Mouse (Mus musculus): ENCODE data around the gene Hist1h2ag.

The Hist1h2ag gene

DNA sequence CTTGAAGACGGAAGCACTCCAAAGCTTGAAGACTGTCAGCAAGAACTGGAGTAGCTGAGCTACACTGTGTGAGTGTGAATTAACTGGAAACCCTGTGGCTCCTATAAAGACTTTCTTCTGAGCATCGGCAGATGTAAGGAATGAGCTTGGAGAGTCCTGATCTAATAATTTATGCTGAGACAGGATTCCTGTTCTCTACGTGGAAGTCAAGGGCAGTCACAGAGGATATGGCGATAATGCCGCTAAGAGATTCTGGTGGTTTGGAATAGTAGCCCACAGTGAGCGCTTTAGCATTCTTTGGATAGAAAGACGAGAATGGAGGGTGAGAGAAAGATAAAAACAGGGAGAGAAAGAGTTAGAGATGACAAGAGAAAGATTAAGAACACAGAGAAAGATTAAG is 34.9 kb downstream of the Hist1h2ag start:
- DNase-seq: no peak

DNA sequence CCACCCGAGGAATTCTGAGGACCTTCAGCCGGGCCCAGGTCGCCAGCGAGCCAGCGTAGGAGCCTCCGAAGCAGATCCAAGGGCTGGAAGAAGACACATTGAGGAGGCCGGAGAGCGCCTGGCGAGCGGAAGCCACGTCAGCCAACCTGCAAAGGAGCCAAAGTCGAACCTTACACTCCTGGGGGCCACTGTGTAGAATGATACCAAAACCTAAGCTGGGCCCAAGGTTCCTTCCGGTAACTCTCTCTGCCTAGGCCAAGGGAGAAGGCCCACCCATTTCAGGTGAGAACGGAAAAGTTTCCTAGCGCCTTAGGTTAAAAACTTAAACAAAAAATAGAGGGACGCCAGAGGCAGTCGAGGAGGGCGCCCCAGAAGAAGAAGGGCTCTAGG is 35.6 kb downstream of the Hist1h2ag start:
- no peak for DNase-seq

DNA sequence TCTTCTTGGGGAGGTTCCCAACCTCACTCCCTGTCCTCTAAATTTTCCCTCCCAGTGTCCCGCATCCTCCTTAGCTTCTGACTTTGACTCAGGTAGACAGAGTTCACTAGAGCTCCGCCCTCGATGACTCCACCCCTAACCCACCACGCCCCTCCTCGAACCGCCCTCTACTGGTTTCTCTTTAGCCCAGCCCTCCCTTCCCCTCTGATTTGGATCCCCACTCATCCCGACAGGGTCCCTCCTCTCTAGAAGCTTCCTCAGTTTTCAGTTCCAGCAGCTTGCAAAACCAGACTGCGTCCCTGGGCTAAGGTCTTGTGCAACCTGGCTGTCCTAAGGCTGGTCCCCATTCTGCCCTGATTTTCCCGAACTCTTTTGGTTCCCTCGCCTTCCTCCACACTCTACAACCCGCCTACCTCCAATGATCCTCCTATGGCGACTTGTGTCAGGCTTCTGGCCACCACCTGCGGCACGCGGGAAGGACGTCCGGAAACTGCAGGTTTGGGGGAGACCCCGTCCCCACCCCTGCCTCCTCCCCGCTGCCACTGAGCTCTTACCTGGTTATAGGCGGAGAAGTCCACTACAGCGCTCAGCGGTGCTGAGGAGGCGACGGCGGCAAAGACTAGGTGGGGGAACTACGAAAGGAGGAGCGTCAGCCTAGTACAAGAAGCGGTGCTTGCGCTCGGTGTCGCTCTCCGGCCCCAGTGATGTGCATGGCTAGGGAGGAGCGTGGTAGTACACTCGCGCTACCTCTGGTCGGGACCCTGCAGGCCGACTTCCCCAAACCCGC is 36.2 kb downstream of the Hist1h2ag start:
- no peak for DNase-seq

GRCm38 (mm10) chr13:22005605-22006333 is 37.0 kb downstream of the Hist1h2ag start:
- DNase-seq: peak in 1 of 2 experiments; percentile 38

DNA sequence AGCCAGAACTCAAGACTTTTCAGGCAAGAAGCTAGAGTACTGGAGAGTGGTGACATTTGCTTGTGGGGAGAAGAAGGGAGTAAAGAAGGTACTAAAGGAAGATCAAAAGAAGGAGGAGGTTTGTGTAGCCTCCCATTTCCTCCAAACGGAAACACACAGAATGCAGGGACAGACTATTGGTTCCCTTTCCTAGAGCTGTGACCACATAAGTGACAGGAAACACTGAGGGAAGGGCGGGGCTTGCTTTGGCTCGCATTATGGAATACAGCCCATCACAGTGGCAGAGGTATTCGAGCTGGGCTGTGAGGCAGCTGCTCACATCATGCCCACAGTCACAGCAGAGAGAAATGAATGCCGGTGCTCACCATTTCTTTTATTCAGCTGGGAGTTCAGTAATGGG is 40.9 kb downstream of the Hist1h2ag start:
- no peak for DNase-seq

GRCm38 (mm10) chr13:22001346-22001745 is 41.4 kb downstream of the Hist1h2ag start:
- DNase-seq: no peak

- DNase-seq: no peak
Observed at GRCm38 (mm10) chr13:21999147-21999546, 43.6 kb downstream of the Hist1h2ag start.

GRCm38 (mm10) chr13:21998412-21998811 is 44.3 kb downstream of the Hist1h2ag start:
- DNase-seq: no peak

DNA sequence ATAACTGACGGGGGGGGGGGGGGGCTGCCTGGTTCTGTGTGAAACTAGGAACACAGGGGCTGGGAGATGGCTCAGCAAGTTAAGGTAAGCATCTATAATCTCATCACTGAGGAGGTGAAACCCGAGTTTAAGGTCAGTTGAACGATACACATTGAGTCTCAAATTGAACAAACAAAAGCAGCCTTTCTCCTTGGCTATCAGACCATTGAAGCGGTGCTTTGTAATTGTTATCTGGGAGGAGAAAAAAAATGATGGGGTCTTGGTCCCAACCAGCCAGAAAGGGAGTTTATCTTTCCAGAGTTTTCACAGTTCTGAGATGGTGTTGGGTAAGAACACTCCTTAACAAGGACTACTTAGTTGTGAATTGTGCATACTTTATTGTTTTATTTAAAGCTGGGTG is 44.9 kb downstream of the Hist1h2ag start:
- DNase-seq: no peak

GRCm38 (mm10) chr13:21997201-21997820 is 45.4 kb downstream of the Hist1h2ag start:
- DNase-seq: no peak

DNA sequence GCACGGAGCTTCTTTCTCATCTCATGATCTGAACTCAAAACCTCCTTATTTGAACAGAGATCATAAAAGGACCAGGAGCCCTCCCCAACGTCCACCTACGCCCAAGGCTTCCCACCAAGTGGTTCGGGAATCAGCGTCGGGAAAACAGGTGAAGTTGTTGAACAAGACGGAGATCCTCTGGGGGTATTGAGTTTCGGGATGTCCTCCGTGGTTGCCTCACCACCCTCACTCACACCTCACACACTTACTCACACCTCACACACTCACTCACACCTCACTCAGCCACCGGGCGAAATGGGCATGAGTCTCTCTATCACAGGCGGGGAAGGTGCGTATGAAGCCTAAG is 45.9 kb downstream of the Hist1h2ag start:
- DNase-seq: no peak

GRCm38 (mm10) chr13:21996101-21996839 is 46.5 kb downstream of the Hist1h2ag start:
- no peak for DNase-seq

DNA sequence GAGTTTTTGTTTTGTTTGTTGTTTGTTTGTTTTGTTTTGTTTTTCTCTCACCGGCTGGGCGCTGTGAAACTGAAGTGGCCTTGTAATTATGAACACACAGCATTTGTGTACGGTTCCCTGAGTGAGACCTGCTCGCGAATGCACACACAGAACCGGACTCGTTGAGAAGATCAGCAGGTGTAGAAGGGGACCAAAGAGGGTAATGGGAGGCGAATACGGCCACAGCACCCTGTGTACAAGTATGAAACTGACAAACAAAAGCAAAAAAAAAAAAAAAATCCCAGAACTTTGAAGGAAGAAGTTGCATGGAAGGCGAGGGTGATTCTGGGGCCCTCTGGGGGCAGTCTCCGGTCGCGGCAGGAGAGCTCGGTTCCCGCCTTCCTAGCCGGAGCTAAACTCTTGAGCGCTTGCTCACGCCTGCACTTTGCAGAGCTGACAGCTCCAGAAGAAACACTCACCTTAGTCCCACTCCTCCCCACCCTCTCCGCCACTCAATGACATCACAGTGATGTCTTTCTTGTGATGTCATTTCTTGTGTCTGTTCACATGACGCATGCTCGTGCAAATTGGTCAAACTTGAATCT is 47.3 kb downstream of the Hist1h2ag start:
- DNase-seq: no peak

DNA sequence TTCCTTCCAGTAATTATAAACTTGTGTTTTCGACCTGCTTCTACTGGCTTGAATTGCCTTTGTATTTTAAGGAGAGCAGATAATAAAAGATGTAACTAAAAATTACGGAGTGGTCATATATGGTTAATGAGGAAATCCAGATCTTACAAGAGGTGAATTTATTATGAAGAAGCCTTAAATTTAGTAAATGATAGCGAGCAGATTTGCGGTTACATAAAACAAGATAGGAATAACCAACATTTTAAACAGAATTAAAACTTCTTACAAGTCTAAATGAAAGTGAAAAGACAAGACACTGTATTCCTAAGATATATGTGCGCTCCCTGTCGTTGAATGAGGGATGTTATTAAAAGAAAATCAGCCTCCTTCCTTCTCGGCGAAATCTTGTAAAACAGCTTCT is 47.8 kb downstream of the Hist1h2ag start:
- DNase-seq: no peak

- no peak for DNase-seq
Observed at GRCm38 (mm10) chr13:21993957-21994738, 48.6 kb downstream of the Hist1h2ag start.

DNA sequence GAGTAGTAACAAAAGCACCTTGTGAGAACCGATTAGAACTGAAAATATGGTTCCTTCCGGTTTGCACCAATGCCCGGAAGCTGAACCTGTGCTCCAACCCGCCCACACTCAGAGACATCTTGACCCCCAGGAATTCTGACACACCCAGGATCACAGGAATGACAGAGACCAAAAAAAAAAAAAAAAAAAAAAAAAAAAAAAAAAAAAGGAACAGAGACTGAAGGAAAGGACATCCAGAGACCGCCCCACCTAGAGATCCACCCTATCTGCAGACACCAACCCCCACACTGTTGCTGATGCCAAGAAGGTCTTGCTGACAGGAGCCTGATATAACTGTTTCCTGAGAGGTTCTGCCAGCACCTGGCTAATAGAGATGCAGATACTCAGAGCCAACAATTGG is 50.2 kb downstream of the Hist1h2ag start:
- no peak for DNase-seq

Data from cerebellum, adult 18-20 months (tissue).